Mouse (Mus musculus) G1E (cell line): ENCODE measurements around the gene Traf4. TPM values are rescaled to one million over a fixed set of nuclear protein-coding genes. Genes with fewer than 3 reads are reported as not detected.

ENCODE experiments used
- ATAC-seq: 2 replicates; pipeline ENCODE4 v1.8.0; 2016; ENCODE audit warnings: mild to moderate bottlenecking; ENCODE audit not compliant: insufficient number of reproducible peaks, poor library complexity, low FRiP score, severe bottlenecking; ENCODE audit errors: extremely low read depth
- DNase-seq: peaks from one replicate; pipeline ENCODE4 v3.0.0; 2012; ENCODE audit warnings: low spot score
- H3K27me3 ChIP-seq: 2 replicates; pipeline ENCODE4 v1.6.1; 2012; ENCODE audit warnings: mild to moderate bottlenecking, low read length, inconsistent platforms; ENCODE audit not compliant: insufficient read depth
- H3K36me3 ChIP-seq: replicated peaks from 2 replicates; pipeline ENCODE3; 2012; ENCODE audit warnings: mild to moderate bottlenecking, inconsistent platforms
- H3K4me1 ChIP-seq: 2 replicates; pipeline ENCODE4 v1.6.1; 2012; ENCODE audit warnings: low read depth, low read length, inconsistent platforms, mixed read lengths; ENCODE audit not compliant: insufficient read depth
- H3K4me3 ChIP-seq: 2 replicates; pipeline ENCODE4 v1.5.1; 2012; ENCODE audit warnings: low read depth, mild to moderate bottlenecking, inconsistent platforms, low read length, moderate library complexity, mixed read lengths
- H3K9me3 ChIP-seq: replicated peaks from 2 replicates; pipeline ENCODE4 v1.6.1; 2012; ENCODE audit warnings: inconsistent platforms
- CTCF ChIP-seq: IDR thresholded peaks from 2 replicates; pipeline ENCODE4 v1.5.1; 2012; ENCODE audit warnings: low read depth, low read length, inconsistent platforms, mixed read lengths
- GATA1 ChIP-seq: IDR thresholded peaks from 2 replicates; pipeline ENCODE4 v1.6.1; 2012; ENCODE audit warnings: borderline replicate concordance, low read length, inconsistent platforms, mixed read lengths
- GATA2 ChIP-seq: IDR thresholded peaks from 2 replicates; pipeline ENCODE4 v1.6.1; 2012; ENCODE audit warnings: low read depth, low read length, inconsistent platforms, borderline replicate concordance
- POLR2AphosphoS5 ChIP-seq: IDR thresholded peaks from 2 replicates; pipeline ENCODE4 v1.6.1; 2012; ENCODE audit warnings: low read depth, low read length, inconsistent platforms; ENCODE audit not compliant: insufficient replicate concordance
- TAL1 ChIP-seq: conservative IDR thresholded peaks from 2 replicates; pipeline ENCODE4 v1.6.1; 2012; ENCODE audit warnings: low read depth, low read length, inconsistent platforms, mixed read lengths
- polyA plus RNA-seq: library from polyadenylated mRNA; stranded (reverse); fragments of >175 nt; gene quantifications from 2 replicates; pipeline ENCODE4 v1.2.3, GENCODE M21; 2012
- total RNA-seq, 2 experiments: library from RNA; stranded (forward) in 1 of 2; stranded (reverse) in 1 of 2; fragments of 200-1000 nt in 1 of 2; fragments of >200 nt in 1 of 2; fragmentation: Nextera tagmentation in 1 of 2; gene quantifications; 2 replicates each; pipeline ENCODE4 v1.2.3; 2014 to 2017

Gene Traf4
- total and polyA plus RNA-seq, 3 experiments, result 7.0 to 74.4 (median 42.8) TPM

DNA sequence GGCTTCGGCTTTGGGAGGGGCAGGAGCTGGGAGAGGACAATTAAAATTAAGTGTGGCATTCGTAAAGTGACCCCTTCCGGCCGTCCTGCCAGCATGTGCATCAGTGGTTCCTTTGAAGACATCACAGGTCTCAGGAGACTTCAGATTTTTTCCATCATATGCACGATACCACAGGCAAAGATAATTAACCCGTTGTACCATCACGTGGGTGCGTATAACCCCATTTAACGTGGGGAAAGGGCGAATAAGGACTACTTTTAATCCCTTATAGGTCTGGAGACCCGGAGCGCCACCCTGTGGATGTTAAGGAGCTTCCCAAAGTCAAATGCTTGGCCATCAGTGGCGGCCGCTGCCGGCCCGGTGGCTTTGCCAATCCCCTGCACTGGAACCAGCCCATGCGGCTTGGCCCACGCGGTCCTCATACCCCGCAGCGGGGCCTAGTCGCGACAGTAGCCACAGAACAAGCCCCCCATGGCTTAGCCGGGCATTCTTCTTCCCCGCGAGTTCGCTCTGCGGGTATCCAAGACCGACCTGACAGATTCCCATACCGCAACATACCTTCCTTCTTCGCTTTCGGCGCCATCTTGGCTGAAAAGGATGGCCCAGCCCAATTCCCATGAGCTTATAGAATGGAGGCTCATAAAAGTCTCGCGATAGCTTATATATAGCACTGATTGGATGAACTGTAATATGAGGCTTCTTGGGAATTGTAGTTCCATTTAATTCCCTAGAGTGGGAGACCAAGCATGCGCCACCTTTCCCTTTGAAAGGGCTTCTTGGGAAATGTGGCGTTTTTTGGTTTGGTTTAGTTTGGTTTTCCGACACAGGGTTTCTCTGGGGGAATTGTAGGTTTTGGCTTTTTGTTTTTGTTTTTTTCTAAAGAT, 17.8 kb upstream of the Traf4 start, which contains the start of gene Rpl23a:
Rpl23a (minus strand) TSS at position 624 of the 884 bp plus-strand sequence.
- peak; percentile 90 for DNase-seq
- Histone ChIP-seq H3K4me3 (peak within 1 kb of the TSS; percentile 95), H3K27me3 (peaks cover 20% of the 10 kb centered on the region), H3K36me3 (peaks cover 41% of the 10 kb centered on the region), H3K4me1 (peaks cover 47% of the 10 kb centered on the region), H3K9me3 (no peaks in the 10 kb centered on the region)
- peak; percentile 85 for ATAC-seq
- no peak for TF ChIP-seq CTCF
- no peak for TF ChIP-seq GATA2
- no peak for TF ChIP-seq TAL1
- no peak for TF ChIP-seq GATA1
- TF ChIP-seq POLR2AphosphoS5, result no peak

DNA sequence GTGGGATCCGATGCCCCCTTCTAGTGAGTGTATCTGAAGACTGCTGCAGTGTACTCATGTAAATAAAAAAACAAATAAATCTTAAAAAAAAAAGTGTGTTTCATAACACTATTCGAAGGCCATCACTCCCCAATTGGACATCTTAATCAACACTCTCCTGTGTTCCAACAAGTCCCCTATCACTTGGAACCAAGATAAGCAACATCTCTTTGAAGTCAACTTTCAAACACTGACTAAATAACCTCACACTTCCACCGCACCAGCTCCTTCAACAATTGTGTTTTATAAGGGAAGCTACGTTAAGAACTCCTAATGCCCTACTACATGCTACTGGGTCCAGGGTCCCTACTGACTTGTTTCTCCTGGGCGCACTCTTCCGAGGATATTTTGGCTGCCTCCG, 17.1 kb upstream of the Traf4 start:
- Histone ChIP-seq H3K4me1 (peaks cover 53% of the 10 kb centered on the region), H3K4me3 (peak overlapping the region; percentile 95), H3K9me3 (no peaks in the 10 kb centered on the region), H3K27me3 (peaks cover 12% of the 10 kb centered on the region), H3K36me3 (peaks cover 41% of the 10 kb centered on the region)
- TF ChIP-seq POLR2AphosphoS5, result no peak
- no peak for TF ChIP-seq CTCF
- no peak for TF ChIP-seq GATA2
- TF ChIP-seq TAL1, result no peak
- TF ChIP-seq GATA1, result no peak
- DNase-seq, result no peak
- ATAC-seq, result no peak

- no peaks in the 10 kb centered on the region for H3K9me3 ChIP-seq
- H3K4me1 ChIP-seq, result peaks cover 58% of the 10 kb centered on the region
- no peak for DNase-seq
Observed at GRCm38 (mm10) chr11:78181830-78182357, 16.5 kb upstream of the Traf4 start.

DNA sequence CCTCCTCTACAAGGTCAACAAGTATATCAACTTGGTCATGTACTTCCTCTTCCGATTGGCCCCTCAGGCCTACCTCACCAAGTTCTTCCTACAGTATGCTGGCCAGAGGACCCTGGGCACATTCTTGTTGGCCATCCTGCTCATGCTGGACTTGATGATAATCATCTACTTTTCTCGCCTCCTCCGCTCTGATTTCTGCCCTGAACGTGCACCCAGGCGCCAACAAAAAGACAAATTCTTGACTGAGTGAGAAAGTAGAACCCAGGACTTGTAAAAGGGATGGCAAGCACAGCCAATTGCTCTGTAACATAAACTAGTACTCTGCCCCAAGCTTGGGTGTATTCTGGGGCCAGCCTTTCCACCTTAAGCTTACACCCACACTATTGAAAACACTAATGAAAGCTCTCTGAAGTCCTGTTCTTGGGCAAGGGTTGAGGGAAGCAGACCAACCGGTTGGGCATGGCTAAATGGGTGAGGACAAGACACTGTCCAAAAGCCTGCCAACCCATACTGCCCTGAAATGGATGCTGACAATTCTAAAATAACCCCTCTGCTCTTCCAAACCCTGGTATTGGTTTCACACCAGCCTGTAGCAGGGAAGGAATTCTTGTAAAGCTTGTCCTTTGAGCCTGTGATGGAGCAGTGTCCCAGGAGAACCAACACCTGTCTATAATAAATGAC, 14.8 kb upstream of the Traf4 start:
- Histone ChIP-seq H3K9me3 (no peaks in the 10 kb centered on the region), H3K27me3 (no peaks in the 10 kb centered on the region), H3K36me3 (peaks cover 41% of the 10 kb centered on the region), H3K4me1 (peaks cover 69% of the 10 kb centered on the region), H3K4me3 (peak overlapping the region; percentile 89)
- DNase-seq, result no peak
- TF ChIP-seq GATA2 (no peak), GATA1 (no peak), TAL1 (no peak), POLR2AphosphoS5 (no peak), CTCF (no peak)
- ATAC-seq, result no peak

More at GRCm38 (mm10) chr11:78181830-78182357, 16.5 kb upstream of the Traf4 start:
- TF ChIP-seq CTCF (no peak), TAL1 (no peak), GATA1 (no peak), GATA2 (no peak), POLR2AphosphoS5 (no peak)
- peak overlapping the region; percentile 95 for H3K4me3 ChIP-seq
- H3K27me3 ChIP-seq, result peaks cover 7% of the 10 kb centered on the region
- ATAC-seq, result no peak
- peaks cover 41% of the 10 kb centered on the region for H3K36me3 ChIP-seq

DNA sequence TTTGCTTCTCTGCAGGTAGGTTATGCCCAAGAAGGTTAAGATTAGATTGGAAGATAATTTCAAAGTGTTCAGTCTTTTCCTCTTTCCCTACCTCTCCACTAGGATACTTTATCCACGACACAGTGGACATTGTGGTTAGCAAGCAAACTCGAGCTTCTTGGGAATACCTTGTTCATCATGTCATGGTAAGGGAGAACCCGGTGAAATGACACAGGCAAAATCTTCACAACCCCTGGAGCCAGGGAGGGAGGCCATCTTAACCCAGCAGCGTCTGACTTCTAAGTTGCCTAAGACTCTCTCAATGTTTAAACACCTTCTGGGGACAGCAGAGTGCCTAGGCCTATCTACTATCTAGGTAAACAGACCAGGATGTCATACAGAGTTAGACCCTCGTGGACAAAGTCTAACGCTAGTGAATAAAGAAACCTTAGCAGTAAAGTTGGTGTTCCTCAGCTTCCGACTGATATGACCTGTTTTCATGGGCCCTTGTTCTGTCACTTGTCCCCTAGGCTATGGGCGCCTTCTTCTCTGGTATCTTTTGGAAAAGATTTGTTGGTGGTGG, 14.1 kb upstream of the Traf4 start:
- ATAC-seq (no peak), DNase-seq (no peak)
- H3K27me3 ChIP-seq, result no peaks in the 10 kb centered on the region
- H3K9me3 ChIP-seq, result no peaks in the 10 kb centered on the region
- peaks cover 73% of the 10 kb centered on the region for H3K4me1 ChIP-seq
- TF ChIP-seq CTCF, result no peak
- TF ChIP-seq POLR2AphosphoS5, result no peak
- TF ChIP-seq GATA2, result no peak
- TF ChIP-seq TAL1, result no peak
- TF ChIP-seq GATA1, result no peak
- peaks cover 43% of the 10 kb centered on the region for H3K36me3 ChIP-seq
- H3K4me3 ChIP-seq, result peak overlapping the region; percentile 89
